7 mouse cellular contexts compared by ENCODE assay signal in the genomic region with DNA sequence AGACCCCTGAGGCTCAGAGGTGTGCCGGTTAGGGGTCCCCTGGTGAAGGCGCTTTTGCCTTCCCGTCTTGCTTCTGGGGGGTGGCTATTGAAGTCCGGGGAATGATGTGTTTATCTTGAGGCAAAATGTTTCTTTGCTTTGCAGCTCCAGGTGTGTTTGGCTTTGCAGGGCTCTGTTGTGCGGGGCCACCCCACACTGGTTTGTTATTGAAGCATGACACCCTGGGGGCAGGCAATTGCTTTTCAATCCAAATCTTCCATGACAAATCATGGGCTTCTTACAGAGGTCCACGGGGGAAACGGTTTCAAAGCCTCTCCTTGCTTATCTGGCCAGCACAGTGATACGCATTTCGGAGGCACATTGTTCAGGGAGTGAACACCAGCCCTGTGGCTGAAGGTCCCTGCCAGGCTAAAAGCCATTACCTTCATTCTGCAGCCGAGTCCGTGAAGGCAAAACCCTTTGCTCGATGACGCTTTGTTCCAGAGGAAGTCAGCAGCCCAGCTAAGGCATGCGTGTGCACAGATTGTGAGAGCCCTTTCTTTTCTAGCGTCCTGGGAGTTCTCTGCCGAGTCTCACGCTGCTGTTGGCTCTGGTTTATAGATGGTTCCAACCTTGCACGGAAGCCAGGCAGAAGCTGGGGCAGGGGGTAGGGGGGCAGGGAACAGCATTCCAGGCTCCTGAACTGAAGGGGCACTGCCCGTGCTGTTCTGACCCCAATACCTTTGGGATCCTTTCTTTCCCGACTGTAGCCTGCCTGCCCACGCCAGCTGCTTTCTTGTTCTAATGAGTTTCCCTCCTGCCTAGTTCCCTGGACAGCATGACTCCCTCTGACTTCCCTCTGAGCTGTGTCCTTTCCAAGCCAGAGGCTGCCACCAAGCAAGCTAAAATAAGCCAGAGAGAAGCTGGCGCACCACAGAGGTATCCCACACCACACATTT.
DNase-seq lines count a peak whose midpoint lies in the region; ATAC-seq and TF ChIP-seq lines count a peak whose summit lies in the region.

No protein-coding gene starts in this region.

- no peaks in the 10 kb centered on the region for H3K27me3 ChIP-seq in testis, adult 2 months (ENCODE audit: control insufficient read depth, insufficient read depth, low read length)
- 0 out of 2 replicates have a peak, but pooled peaks cover 5% of the 10 kb centered on the region for H3K27me3 ChIP-seq in intestine, embryonic 16.5 days (replicated peaks; ENCODE audit: control insufficient read depth, insufficient read depth, low read length)

- peak overlapping the region; percentile 58 for H3K9ac ChIP-seq in intestine, embryonic 16.5 days (ENCODE audit: low read depth, low read length)

- no peaks in the 10 kb centered on the region for H3K9me3 ChIP-seq in intestine, embryonic 16.5 days (ENCODE audit: control insufficient read depth, low read length)

- peak overlapping the region; percentile 37 for H3K27ac ChIP-seq in testis, adult 2 months (ENCODE audit: control insufficient read depth, insufficient read depth, low read depth, low read length)
- peak overlapping the region; percentile 50 for H3K27ac ChIP-seq in intestine, embryonic 16.5 days (ENCODE audit: low read length)

- ATAC-seq in intestine, embryonic 16.5 days: peak; percentile 40; the same call in 1 of the 2 replicates

- no peak for TF ChIP-seq CTCF in testis, adult 2 months (IDR thresholded peaks at IDR 0.05; ENCODE audit: control insufficient read depth, insufficient read depth, insufficient replicate concordance, low read depth, low read length)

- H3K4me3 ChIP-seq in testis, adult 2 months (ENCODE audit: control insufficient read depth, low read depth, low read length): no peak overlapping the region
- H3K4me3 ChIP-seq in intestine, embryonic 16.5 days (ENCODE audit: low read length): no peak overlapping the region

- DNase-seq in testis, postnatal 10 days (ENCODE audit: low spot score): no peak
- DNase-seq in gastrocnemius, postnatal 25 days: peak; percentile 53
- DNase-seq in retina, postnatal 1 day: peak; percentile 61
- DNase-seq in kidney, postnatal 25 days: no peak
- no peak for DNase-seq in thymus, postnatal 10 days (ENCODE audit: low spot score in 2 of 2)

- no peak for TF ChIP-seq POLR2A in testis, adult 2 months (IDR thresholded peaks at IDR 0.05; ENCODE audit: control insufficient read depth, low read depth, low read length)

- 20% methylated on average over 22 of the region's 22 CpGs for WGBS in intestine, embryonic 16.5 days

- peak overlapping the region; percentile 24 for H3K4me2 ChIP-seq in intestine, embryonic 16.5 days (ENCODE audit: low read depth, low read length)

- H3K36me3 ChIP-seq in testis, adult 2 months (ENCODE audit: control insufficient read depth, insufficient read depth, low read length): no peaks in the 10 kb centered on the region
- no peaks in the 10 kb centered on the region for H3K36me3 ChIP-seq in intestine, embryonic 16.5 days (ENCODE audit: control insufficient read depth, insufficient read depth, low read length)

- peaks cover 2% of the 10 kb centered on the region for H3K4me1 ChIP-seq in testis, adult 2 months (ENCODE audit: control insufficient read depth, insufficient read depth, low read length)
- peaks cover 8% of the 10 kb centered on the region for H3K4me1 ChIP-seq in intestine, embryonic 16.5 days (ENCODE audit: control insufficient read depth, insufficient read depth, low read length)

Comparison
In these comparisons a context has a peak if more than half of its experiments do, and no peak if none do; other contexts are left out.
1. DNase-seq: peak in gastrocnemius, postnatal 25 days (single experiment) and retina, postnatal 1 day (single experiment); none in testis, postnatal 10 days (single experiment), kidney, postnatal 25 days (0 of 2) and thymus, postnatal 10 days (0 of 2).